Mouse (Mus musculus) G1E (cell line): ENCODE data around the gene Prrg2.

Experiments
- CTCF ChIP-seq: IDR thresholded peaks from 2 replicates; pipeline ENCODE4 v1.5.1; 2012; ENCODE audit warnings: low read depth, low read length, inconsistent platforms, mixed read lengths
- TAL1 ChIP-seq: conservative IDR thresholded peaks from 2 replicates; pipeline ENCODE4 v1.6.1; 2012; ENCODE audit warnings: low read depth, low read length, inconsistent platforms, mixed read lengths

- TF ChIP-seq TAL1 (no peak), CTCF (no peak)
Measured at GRCm38 (mm10) chr7:45069671-45070070, 7.2 kb upstream of the Prrg2 start.
